Mouse (Mus musculus) lung, postnatal 14 days (tissue): ENCODE results near the gene Kctd7.

Experiments used
- DNase-seq: peaks from one replicate; pipeline ENCODE4 v3.0.0; 2021

Kctd7 gene

GRCm38 (mm10) chr5:130193760-130194159 lies 49.1 kb downstream of the Kctd7 start:
- DNase-seq, result no peak

- DNase-seq, result no peak
Observed at GRCm38 (mm10) chr5:130196307-130196706, 51.6 kb downstream of the Kctd7 start.

GRCm38 (mm10) chr5:130197454-130197853 lies 52.8 kb downstream of the Kctd7 start:
- no peak for DNase-seq

GRCm38 (mm10) chr5:130197981-130198380 lies 53.3 kb downstream of the Kctd7 start:
- no peak for DNase-seq

GRCm38 (mm10) chr5:130200233-130201029 lies 55.8 kb downstream of the Kctd7 start:
- peak; percentile 55 for DNase-seq

GRCm38 (mm10) chr5:130203948-130204347 lies 59.3 kb downstream of the Kctd7 start:
- peak; percentile 28 for DNase-seq

GRCm38 (mm10) chr5:130204560-130204959 lies 59.9 kb downstream of the Kctd7 start:
- no peak for DNase-seq
